Mouse (Mus musculus) stomach, postnatal 0 days (tissue): ENCODE results near the gene AW822073. TPM values are rescaled to one million over a fixed set of nuclear protein-coding genes. Genes with fewer than 3 reads are reported as not detected.
A peak's percentile ranks its signal among the peaks of the same experiment; 100 is the strongest.
"Not testable (repeated sequence)": the region's sequence is repeated elsewhere in the genome, so short reads cannot be mapped to it uniquely, and the experiment has no call there.

Source experiments
- ATAC-seq: fragments of 200-750 bp; cut with Nextera tagmentation; 2 replicates; pipeline ENCODE4 v1.8.0; 2017; ENCODE audit not compliant: low FRiP score, low TSS enrichment
- DNase-seq: peaks from one replicate; pipeline ENCODE4 v3.0.0-alpha.2; 2016; ENCODE audit warnings: low spot score
- H3K27ac ChIP-seq: fragments of 300-500 bp; sonication (generic); replicated peaks from 2 replicates; pipeline ENCODE4 v1.5.1; 2014; ENCODE audit warnings: mild to moderate bottlenecking, control low read depth
- H3K27me3 ChIP-seq: fragments of 300-500 bp; sonication (generic); 2 replicates; pipeline ENCODE4 v1.6.1; 2014; ENCODE audit warnings: low read length; ENCODE audit not compliant: control insufficient read depth, insufficient read depth
- H3K36me3 ChIP-seq: fragments of 300-500 bp; sonication (generic); 2 replicates; pipeline ENCODE4 v1.6.1; 2014; ENCODE audit warnings: low read length, mixed read lengths; ENCODE audit not compliant: control insufficient read depth, insufficient read depth
- H3K4me1 ChIP-seq: fragments of 300-500 bp; sonication (generic); replicated peaks from 2 replicates; pipeline ENCODE4 v1.6.1; 2014; ENCODE audit warnings: antibody characterized with exemption; ENCODE audit not compliant: control insufficient read depth, insufficient read depth
- H3K4me2 ChIP-seq: fragments of 300-500 bp; sonication (generic); replicated peaks from 2 replicates; pipeline ENCODE4 v1.6.1; 2014; ENCODE audit warnings: low read depth, mild to moderate bottlenecking, control low read depth, moderate library complexity
- H3K4me3 ChIP-seq: fragments of 300-500 bp; sonication (generic); 2 replicates; pipeline ENCODE4 v1.5.1; 2014; ENCODE audit warnings: low read depth, low read length, control low read depth
- H3K9ac ChIP-seq: fragments of 300-500 bp; sonication (generic); 2 replicates; pipeline ENCODE4 v1.6.1; 2014; ENCODE audit warnings: mild to moderate bottlenecking, low read length, control low read depth, mixed read lengths
- H3K9me3 ChIP-seq: fragments of 300-500 bp; sonication (generic); 2 replicates; pipeline ENCODE4 v1.6.1; 2016; ENCODE audit warnings: low read length; ENCODE audit not compliant: control insufficient read depth
- WGBS: fragments of 180-500 bp; shearing (Covaris S2); extraction: QIAGEN DNeasy Blood & Tissue Kit; methylation state at CpG from one replicate; pipeline ENCODE4 v1.1.7; 2014; 5-methylcytosine and 5-hydroxymethylcytosine counted together
- polyA plus RNA-seq: library from polyadenylated mRNA; unstranded; fragments of >200 nt; fragmentation: Nextera tagmentation; extraction: Ambion mirVana; gene quantifications from 2 replicates; pipeline ENCODE4 v1.2.1, GENCODE M21; 2015

The AW822073 gene
- polyA plus RNA-seq, 1 experiment from 2014 or later, result not detected

DNA sequence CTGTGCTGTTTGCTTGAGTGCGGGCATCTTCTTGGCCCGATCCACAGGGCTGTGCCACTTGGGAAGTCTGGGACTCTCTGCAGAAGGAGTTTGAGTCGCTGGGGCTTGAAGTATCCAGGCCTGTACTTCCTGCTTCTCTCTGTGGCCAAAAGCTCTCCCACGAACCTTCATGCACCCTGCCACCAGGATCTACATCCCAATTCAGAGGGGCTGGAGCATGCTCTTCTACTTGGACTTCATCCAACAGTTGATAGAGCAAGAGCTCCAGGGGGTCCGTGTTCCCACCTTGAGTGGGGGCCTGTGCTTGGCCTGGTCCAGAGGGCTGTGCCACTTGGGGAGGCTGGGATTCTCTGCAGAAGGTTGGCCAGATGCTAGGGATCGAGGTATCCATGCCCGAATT, 6.4 kb upstream of the AW822073 start:
- DNase-seq, H3K27ac ChIP-seq, H3K36me3 ChIP-seq, H3K4me1 ChIP-seq, H3K4me3 ChIP-seq, H3K4me2 ChIP-seq, H3K9ac ChIP-seq, H3K27me3 ChIP-seq: not testable (repeated sequence)
- H3K9me3 ChIP-seq, result peaks cover 12% of the 10 kb centered on the region
- ATAC-seq, result peak; percentile 70
- 84% methylated on average over 5 of the region's 7 CpGs for WGBS

DNA sequence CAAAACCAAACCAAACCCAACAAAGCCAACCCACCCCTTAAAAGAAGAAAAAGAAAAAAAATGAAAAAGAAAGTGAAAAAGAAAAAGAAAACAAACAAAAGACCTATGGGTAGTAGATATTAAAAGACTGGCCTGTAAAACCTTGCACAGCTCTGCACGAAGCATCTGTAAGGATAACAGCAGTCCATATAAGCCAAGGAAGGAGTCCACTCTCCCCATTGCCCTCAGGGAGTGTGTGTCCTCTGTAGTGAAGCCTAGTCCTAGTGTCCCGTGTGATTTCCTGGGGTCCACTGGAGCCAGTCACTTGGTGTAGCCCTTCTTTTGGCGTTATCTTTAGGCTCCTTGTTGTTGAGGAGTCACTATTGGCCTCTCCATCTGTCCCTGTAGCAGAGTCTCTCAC, 5.3 kb upstream of the AW822073 start:
- H3K4me2 ChIP-seq, H3K9ac ChIP-seq, H3K27me3 ChIP-seq, H3K27ac ChIP-seq, H3K4me1 ChIP-seq, H3K36me3 ChIP-seq, DNase-seq, ATAC-seq, H3K4me3 ChIP-seq: not testable (repeated sequence)
- WGBS, result 57% methylated on average over 3 of the region's 3 CpGs
- peaks cover 12% of the 10 kb centered on the region for H3K9me3 ChIP-seq

DNA sequence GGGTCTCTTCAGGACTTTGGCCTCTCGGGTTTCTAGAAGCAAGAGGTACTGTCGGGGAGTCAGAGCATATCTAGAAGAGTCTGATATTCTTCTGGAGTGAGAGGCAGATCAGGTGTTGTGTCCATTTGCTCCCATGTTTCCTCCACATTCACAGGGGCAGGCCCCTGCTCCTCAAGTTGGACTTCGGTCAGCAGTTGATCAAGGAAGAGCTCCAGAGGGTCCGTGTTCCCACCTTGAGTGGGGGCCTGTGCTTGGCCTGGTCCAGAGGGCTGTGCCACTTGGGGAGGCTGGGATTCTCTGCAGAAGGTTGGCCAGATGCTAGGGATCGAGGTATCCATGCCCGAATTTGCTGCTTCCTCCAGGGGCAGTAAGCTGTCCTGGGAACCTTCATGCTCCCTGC, 3.1 kb upstream of the AW822073 start:
- not testable (repeated sequence) for H3K4me2 ChIP-seq, H3K36me3 ChIP-seq, H3K9ac ChIP-seq, ATAC-seq, H3K27ac ChIP-seq, H3K4me1 ChIP-seq, H3K4me3 ChIP-seq, H3K27me3 ChIP-seq, DNase-seq
- WGBS, result 87% methylated on average over 2 of the region's 6 CpGs
- peaks cover 12% of the 10 kb centered on the region for H3K9me3 ChIP-seq

DNA sequence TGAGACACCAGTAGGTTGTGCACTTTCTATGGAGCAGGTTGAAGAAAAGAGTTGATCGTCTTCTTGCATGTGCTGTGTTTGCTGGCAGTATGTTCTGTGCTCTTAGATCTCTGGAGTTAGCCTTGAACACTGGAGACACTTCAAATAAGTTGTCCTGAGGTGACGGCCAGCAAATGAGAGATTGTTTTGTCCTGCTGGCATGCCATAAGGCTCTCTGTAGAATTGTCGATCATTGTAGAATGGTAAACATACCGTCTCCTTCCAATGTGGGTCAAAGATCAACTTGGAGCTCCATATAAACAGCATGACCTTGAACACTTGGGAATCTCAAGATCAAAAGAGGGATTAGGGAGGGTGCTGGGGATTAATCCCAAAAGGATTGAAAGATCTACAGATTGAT, 1.6 kb upstream of the AW822073 start:
- DNase-seq, result peak; percentile 37
- not testable (repeated sequence) for H3K4me2 ChIP-seq, H3K4me3 ChIP-seq, H3K27me3 ChIP-seq, H3K9me3 ChIP-seq, H3K4me1 ChIP-seq, ATAC-seq, H3K27ac ChIP-seq, H3K9ac ChIP-seq, H3K36me3 ChIP-seq
- WGBS, result 85% methylated on average over 4 of the region's 4 CpGs

DNA sequence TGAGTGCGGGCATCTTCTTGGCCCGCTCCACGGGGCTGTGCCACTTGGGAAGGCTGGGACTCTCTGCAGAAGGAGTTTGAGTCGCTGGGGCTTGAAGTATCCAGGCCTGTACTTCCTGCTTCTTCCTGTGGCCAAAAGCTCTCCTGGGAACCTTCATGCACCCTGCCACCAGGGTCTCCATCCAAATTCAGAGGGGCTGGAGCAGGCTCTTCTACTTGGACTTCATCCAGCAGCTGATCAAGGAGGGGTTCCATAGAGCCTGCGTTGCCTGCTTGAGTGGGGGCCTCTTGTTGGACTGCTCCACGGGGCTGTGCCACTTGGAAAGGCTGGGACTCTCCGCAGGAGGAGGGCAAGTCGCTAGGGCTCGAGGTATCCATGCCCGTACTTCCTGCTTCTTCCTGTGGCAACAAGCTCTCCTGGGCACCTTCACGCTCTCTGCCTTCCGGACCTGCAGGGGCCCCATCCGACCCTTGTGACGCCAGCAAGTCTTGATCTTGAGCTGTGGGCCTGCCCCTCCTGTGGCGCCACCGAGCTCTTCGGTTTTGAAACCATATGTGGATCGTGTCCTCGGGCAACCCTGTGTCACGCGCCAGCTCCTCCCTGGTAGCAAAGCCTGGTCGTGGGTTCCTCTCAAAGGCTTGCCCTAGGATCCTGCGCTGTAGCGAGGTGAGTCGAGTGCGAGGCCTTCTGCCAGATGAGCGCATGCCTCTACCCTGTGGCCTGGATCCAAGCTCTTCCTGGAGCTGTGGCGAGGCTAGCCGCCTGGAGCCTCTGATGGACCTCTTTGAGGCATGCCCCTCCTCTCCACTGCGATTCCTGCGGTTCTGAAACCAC, 541 bp downstream of the AW822073 start:
- not testable (repeated sequence) for H3K36me3 ChIP-seq, H3K4me1 ChIP-seq, H3K9ac ChIP-seq, ATAC-seq, H3K4me2 ChIP-seq, H3K27me3 ChIP-seq, H3K9me3 ChIP-seq, H3K4me3 ChIP-seq, H3K27ac ChIP-seq
- DNase-seq, result peak; percentile 57
- 83% methylated on average over 29 of the region's 31 CpGs for WGBS

DNA sequence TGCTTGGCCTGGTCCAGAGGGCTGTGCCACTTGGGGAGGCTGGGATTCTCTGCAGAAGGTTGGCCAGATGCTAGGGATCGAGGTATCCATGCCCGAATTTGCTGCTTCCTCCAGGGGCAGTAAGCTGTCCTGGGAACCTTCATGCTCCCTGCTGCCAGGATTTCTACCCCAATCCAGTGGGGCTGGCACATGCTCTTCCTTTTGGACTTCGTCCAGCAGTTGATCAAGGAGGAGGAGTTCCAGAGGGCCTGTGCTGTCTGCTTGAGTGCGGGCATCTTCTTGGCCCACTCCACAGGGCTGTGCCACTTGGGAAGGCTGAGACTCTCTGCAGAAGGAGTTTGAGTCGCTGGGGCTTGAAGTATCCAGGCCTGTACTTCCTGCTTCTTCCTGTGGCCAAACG, 1.6 kb downstream of the AW822073 start:
- H3K27me3 ChIP-seq, H3K4me3 ChIP-seq, H3K4me2 ChIP-seq, DNase-seq, H3K9me3 ChIP-seq, H3K9ac ChIP-seq, H3K36me3 ChIP-seq, H3K27ac ChIP-seq, ATAC-seq, H3K4me1 ChIP-seq: not testable (repeated sequence)
- 77% methylated on average over 2 of the region's 6 CpGs for WGBS

DNA sequence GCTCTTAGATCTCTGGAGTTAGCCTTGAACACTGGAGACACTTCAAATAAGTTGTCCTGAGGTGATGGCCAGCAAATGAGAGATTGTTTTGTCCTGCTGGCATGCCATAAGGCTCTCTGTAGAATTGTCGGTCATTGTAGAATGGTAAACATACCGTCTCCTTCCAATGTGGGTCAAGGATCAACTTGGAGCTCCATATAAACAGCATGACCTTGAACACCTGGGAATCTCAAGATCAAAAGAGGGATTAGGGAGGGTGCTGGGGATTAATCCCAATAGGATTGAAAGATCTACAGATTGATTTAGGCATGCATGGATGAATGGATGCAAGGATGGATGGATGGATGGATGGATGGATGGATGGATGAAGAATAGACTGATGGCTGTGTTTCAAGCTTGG, 3.2 kb downstream of the AW822073 start:
- H3K4me1 ChIP-seq, H3K27ac ChIP-seq, H3K9me3 ChIP-seq, ATAC-seq, H3K27me3 ChIP-seq, H3K9ac ChIP-seq, H3K4me2 ChIP-seq, H3K4me3 ChIP-seq, H3K36me3 ChIP-seq, DNase-seq: not testable (repeated sequence)
- WGBS, result 93% methylated on average over 2 of the region's 2 CpGs
